Mouse (Mus musculus): Measurements from ENCODE around the gene Snap47. TPM values are rescaled to one million over a fixed set of nuclear protein-coding genes. Genes with fewer than 3 reads are reported as not detected.
"Not testable (repeated sequence)": the region's sequence is repeated elsewhere in the genome, so short reads cannot be mapped to it uniquely, and the experiment has no call there.

Gene Snap47
- polyA plus RNA-seq, 1 experiment from 2014 or later, result 352 TPM

- H3K36me3 ChIP-seq, result no peaks in the 10 kb centered on the region
- H3K4me2 ChIP-seq (replicated peaks), result no peak overlapping the region
- H3K27ac ChIP-seq, result no peak overlapping the region
- H3K9ac ChIP-seq (replicated peaks), result no peak overlapping the region
- H3K27me3 ChIP-seq, result no peaks in the 10 kb centered on the region
- ATAC-seq, result no peak
- no peaks in the 10 kb centered on the region for H3K9me3 ChIP-seq
- WGBS, result 65% methylated on average over 4 of the region's 4 CpGs
- H3K4me3 ChIP-seq (replicated peaks), result no peak overlapping the region
- H3K4me1 ChIP-seq (replicated peaks), result peaks cover 5% of the 10 kb centered on the region; the same call in 1 of the 2 replicates
These were observed 61.4 kb downstream of the Snap47 start for GRCm38 (mm10) chr11:59389617-59390016.

- H3K9me3 ChIP-seq, result no peaks in the 10 kb centered on the region
- H3K27ac ChIP-seq, result no peak overlapping the region
- no peaks in the 10 kb centered on the region for H3K27me3 ChIP-seq
- ATAC-seq, result no peak
- no peaks in the 10 kb centered on the region for H3K36me3 ChIP-seq
- WGBS, result 90% methylated on average over 4 of the region's 4 CpGs
- H3K4me3 ChIP-seq (replicated peaks), result no peak overlapping the region
- H3K4me1 ChIP-seq (replicated peaks), result peaks cover 5% of the 10 kb centered on the region; the same call in 1 of the 2 replicates
- H3K9ac ChIP-seq (replicated peaks), result no peak overlapping the region
- no peak overlapping the region for H3K4me2 ChIP-seq (replicated peaks)
These were observed 62.2 kb downstream of the Snap47 start for GRCm38 (mm10) chr11:59388806-59389205.

- no peak for ATAC-seq
These were observed 63.5 kb downstream of the Snap47 start for GRCm38 (mm10) chr11:59387471-59387870.

DNA sequence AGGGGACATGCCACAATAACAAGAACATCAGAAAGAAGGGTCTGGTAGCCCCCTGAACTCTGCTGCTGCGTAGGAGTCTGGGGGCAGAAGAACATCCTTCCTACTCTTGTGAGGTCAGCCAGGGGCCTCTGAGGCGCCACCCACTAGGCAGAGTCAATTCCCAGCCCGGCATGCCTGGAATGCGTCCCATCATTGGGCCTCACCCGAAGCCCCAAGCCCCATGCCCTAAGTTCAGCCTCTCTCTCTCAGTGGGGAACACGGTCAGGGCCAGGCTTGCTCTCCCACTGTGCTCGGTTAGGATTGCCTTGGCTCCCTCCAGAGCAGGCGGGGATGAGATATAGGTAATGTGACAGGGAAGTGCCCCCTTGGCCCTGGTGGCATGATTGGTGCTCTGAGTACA lies 65.9 kb downstream of the Snap47 start:
- H3K9me3 ChIP-seq, result no peaks in the 10 kb centered on the region
- no peak for ATAC-seq
- WGBS, result 15% methylated on average over 8 of the region's 8 CpGs
- no peak overlapping the region for H3K27ac ChIP-seq
- H3K9ac ChIP-seq (replicated peaks), result no peak overlapping the region
- no peaks in the 10 kb centered on the region for H3K36me3 ChIP-seq
- no peak overlapping the region for H3K4me2 ChIP-seq (replicated peaks)
- H3K27me3 ChIP-seq, result no peaks in the 10 kb centered on the region
- no peaks in the 10 kb centered on the region for H3K4me1 ChIP-seq (replicated peaks)
- H3K4me3 ChIP-seq (replicated peaks), result no peak overlapping the region

More at GRCm38 (mm10) chr11:59387471-59387870, 63.5 kb downstream of the Snap47 start:
- Histone ChIP-seq H3K4me3 (replicated peaks) (no peak overlapping the region), H3K9me3 (no peaks in the 10 kb centered on the region), H3K36me3 (no peaks in the 10 kb centered on the region), H3K4me1 (replicated peaks) (peaks cover 5% of the 10 kb centered on the region; the same call in 1 of the 2 replicates), H3K4me2 (replicated peaks) (no peak overlapping the region), H3K27ac (no peak overlapping the region), H3K9ac (replicated peaks) (no peak overlapping the region), H3K27me3 (no peaks in the 10 kb centered on the region)
- WGBS, result 63% methylated on average over 4 of the region's 4 CpGs

GRCm38 (mm10) chr11:59384441-59384959 lies 66.5 kb downstream of the Snap47 start:
- Histone ChIP-seq H3K4me1 (replicated peaks) (no peaks in the 10 kb centered on the region), H3K27ac (no peak overlapping the region), H3K36me3 (no peaks in the 10 kb centered on the region), H3K9ac (replicated peaks) (no peak overlapping the region), H3K9me3 (no peaks in the 10 kb centered on the region), H3K4me2 (replicated peaks) (no peak overlapping the region), H3K4me3 (replicated peaks) (no peak overlapping the region), H3K27me3 (no peaks in the 10 kb centered on the region)
- WGBS, result 57% methylated on average over 7 of the region's 7 CpGs
- no peak for ATAC-seq

DNA sequence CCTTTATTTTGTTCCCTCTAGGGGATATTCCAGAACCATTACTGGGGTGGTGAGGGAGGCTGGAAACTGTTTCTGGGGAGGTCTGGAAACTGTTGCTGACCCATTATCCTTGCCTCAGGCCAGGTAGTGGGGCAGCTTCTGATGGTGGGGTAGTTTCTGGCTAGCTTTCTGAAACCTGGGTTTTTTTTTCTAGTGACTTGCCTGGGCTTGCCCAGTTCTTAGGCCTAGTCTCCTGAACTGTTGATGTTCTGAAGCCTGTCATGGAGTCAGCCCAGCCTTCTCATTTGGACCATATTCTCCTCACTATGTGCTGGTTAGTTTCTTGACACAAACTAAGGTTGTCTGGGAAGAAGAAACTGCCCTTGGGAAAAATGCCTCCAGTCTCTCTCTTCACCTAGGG lies 71.4 kb downstream of the Snap47 start:
- no peak for ATAC-seq
- Histone ChIP-seq H3K4me1 (replicated peaks) (no peaks in the 10 kb centered on the region), H3K4me3 (replicated peaks) (no peak overlapping the region), H3K9ac (replicated peaks) (no peak overlapping the region), H3K36me3 (no peaks in the 10 kb centered on the region), H3K27me3 (no peaks in the 10 kb centered on the region), H3K9me3 (no peaks in the 10 kb centered on the region), H3K4me2 (replicated peaks) (no peak overlapping the region), H3K27ac (no peak overlapping the region)

DNA sequence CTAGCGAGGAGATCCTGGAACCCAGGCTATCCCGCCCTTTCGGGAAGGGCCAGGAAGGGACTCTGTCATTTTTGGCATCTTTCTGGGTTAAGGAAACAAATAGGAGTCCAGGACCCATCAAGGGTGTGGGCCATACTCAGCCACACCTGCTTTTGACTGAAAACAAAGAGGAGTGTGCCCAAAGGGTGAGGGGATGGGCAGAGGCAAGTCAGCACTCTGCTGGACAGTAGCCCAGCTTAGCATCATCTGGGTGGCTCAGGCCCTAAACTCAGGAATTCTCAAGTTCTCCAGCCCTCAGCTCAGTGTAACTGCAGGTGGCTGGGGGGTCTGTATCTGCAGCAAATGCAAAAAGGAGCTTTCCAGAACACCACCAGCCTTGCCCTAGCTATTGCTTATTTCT lies 73.0 kb downstream of the Snap47 start:
- Histone ChIP-seq H3K27me3 (no peaks in the 10 kb centered on the region), H3K4me1 (replicated peaks) (no peaks in the 10 kb centered on the region), H3K4me2 (replicated peaks) (no peak overlapping the region), H3K27ac (no peak overlapping the region), H3K9ac (replicated peaks) (no peak overlapping the region), H3K9me3 (no peaks in the 10 kb centered on the region), H3K36me3 (no peaks in the 10 kb centered on the region), H3K4me3 (replicated peaks) (no peak overlapping the region)
- no peak for ATAC-seq
- WGBS, result 92% methylated on average over 3 of the region's 3 CpGs

GRCm38 (mm10) chr11:59375475-59375874 lies 75.5 kb downstream of the Snap47 start, which contains the start of gene Prss38:
Gene Prss38 (minus strand): TSS chr11:59375657.
- no peak within 1 kb of the TSS for H3K4me3 ChIP-seq (replicated peaks)
- ATAC-seq, result no peak
- no peaks in the 10 kb centered on the region for H3K4me1 ChIP-seq (replicated peaks)
- H3K9me3 ChIP-seq, result no peaks in the 10 kb centered on the region
- H3K36me3 ChIP-seq, result no peaks in the 10 kb centered on the region
- H3K4me2 ChIP-seq (replicated peaks), result no peak within 1 kb of the TSS
- WGBS, result 82% methylated on average over 16 of the region's 16 CpGs
- no peak within 1 kb of the TSS for H3K27ac ChIP-seq
- no peaks in the 10 kb centered on the region for H3K27me3 ChIP-seq
- no peak within 1 kb of the TSS for H3K9ac ChIP-seq (replicated peaks)

DNA sequence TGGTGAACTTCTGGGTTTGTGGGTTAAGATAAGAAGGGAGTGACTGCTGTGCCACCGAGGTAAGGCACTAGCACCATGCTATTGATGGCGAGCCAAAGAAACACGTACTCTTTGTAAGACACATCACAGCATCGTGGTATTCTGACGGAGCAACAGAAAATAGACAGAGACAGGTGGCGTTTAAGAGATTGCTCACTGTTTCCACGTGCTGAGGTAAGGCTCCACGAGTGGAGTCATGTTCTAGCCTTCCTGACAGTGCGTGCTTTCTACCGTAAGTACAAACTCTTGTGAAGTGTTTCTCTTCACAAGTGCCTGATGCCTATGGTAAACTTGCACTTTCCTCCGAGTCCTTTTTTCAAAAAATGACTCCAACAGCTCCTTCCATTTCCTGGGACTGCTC lies 81.1 kb downstream of the Snap47 start:
- H3K4me2 ChIP-seq (replicated peaks), result no peak overlapping the region
- H3K4me3 ChIP-seq (replicated peaks), result no peak overlapping the region
- no peaks in the 10 kb centered on the region for H3K9me3 ChIP-seq
- WGBS, result 87% methylated on average over 11 of the region's 11 CpGs
- H3K9ac ChIP-seq (replicated peaks), result no peak overlapping the region
- H3K27me3 ChIP-seq, result no peaks in the 10 kb centered on the region; the same call in 1 of the 2 replicates
- ATAC-seq, result no peak
- H3K36me3 ChIP-seq, result no peaks in the 10 kb centered on the region
- H3K4me1 ChIP-seq (replicated peaks), result peaks cover 11% of the 10 kb centered on the region; the same call in 1 of the 2 replicates
- no peak overlapping the region for H3K27ac ChIP-seq

DNA sequence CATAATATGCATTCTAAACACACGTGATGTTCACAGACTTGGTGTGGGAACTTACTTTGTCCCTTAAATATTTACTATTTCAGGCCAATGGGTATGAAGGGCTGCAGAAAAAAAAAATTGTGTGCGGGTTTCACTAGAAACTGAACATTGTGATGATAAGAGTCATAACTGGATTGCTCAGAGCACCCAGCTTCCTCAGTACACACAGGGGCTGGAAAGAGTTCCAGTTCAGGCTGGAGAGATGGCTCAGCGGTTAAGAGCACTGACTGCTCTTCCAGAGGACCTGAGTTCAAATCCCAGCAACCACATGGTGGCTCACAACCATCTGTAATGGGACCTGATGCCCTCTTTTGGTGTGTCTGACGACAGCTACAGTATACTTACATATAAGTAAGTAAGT lies 83.0 kb downstream of the Snap47 start:
- peaks cover 11% of the 10 kb centered on the region; the same call in 1 of the 2 replicates for H3K4me1 ChIP-seq (replicated peaks)
- not testable (repeated sequence) for ATAC-seq; H3K27ac ChIP-seq; H3K27me3 ChIP-seq; H3K9me3 ChIP-seq; H3K4me2 ChIP-seq (replicated peaks); H3K4me3 ChIP-seq (replicated peaks); H3K9ac ChIP-seq (replicated peaks); H3K36me3 ChIP-seq
- 87% methylated on average over 4 of the region's 4 CpGs for WGBS

DNA sequence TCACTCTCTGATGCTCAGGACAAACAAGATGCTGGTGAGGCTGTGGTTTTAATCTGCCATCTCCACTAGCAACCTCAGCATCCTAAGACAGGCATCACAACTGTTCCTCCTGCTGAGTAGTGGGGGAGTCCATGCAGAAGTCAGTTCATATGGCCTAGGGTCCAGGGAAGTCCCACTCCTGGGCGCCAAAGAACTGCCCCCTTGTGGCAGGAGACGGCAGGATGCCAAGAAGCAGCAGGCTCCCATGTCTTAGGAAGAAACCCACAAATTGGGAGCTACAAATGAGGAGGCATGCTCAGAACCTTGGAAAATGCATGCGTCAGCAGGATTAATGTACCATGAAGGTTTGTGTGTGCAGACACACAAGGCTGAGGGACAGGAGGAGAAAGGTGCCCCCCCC lies 84.4 kb downstream of the Snap47 start:
- Histone ChIP-seq H3K27ac (no peak overlapping the region), H3K36me3 (no peaks in the 10 kb centered on the region), H3K27me3 (peaks cover 3% of the 10 kb centered on the region; the same call in 1 of the 2 replicates), H3K9me3 (no peaks in the 10 kb centered on the region), H3K4me1 (replicated peaks) (peaks cover 11% of the 10 kb centered on the region; the same call in 1 of the 2 replicates), H3K4me2 (replicated peaks) (no peak overlapping the region), H3K4me3 (replicated peaks) (no peak overlapping the region), H3K9ac (replicated peaks) (no peak overlapping the region)
- no peak for ATAC-seq
- WGBS, result 28% methylated on average over 3 of the region's 3 CpGs

DNA sequence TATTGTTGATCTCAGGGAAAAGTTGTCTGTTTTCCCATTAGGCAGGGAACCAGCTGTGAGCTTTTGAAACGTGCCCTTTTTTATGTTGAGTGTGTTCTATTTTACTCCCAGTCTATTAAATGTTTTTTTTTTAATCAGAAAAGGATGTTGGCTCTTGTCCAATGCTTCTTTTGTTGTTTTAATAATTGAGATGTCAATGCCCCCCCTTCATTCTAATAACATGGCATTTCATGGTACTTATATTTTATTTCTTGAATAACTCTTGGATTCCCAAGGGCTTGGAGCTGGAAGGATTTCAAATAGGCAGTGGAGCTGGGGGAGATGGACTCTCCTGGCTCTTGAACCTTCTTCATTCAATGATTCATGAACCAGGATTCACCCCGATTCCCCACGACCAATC lies 85.0 kb downstream of the Snap47 start:
- WGBS, result 55% methylated on average over 3 of the region's 3 CpGs
- Histone ChIP-seq H3K27me3 (peaks cover 3% of the 10 kb centered on the region; the same call in 1 of the 2 replicates), H3K9me3 (no peaks in the 10 kb centered on the region), H3K9ac (replicated peaks) (no peak overlapping the region), H3K27ac (no peak overlapping the region), H3K4me1 (replicated peaks) (peaks cover 11% of the 10 kb centered on the region; the same call in 1 of the 2 replicates), H3K36me3 (no peaks in the 10 kb centered on the region), H3K4me2 (replicated peaks) (no peak overlapping the region), H3K4me3 (replicated peaks) (no peak overlapping the region)
- ATAC-seq, result no peak

DNA sequence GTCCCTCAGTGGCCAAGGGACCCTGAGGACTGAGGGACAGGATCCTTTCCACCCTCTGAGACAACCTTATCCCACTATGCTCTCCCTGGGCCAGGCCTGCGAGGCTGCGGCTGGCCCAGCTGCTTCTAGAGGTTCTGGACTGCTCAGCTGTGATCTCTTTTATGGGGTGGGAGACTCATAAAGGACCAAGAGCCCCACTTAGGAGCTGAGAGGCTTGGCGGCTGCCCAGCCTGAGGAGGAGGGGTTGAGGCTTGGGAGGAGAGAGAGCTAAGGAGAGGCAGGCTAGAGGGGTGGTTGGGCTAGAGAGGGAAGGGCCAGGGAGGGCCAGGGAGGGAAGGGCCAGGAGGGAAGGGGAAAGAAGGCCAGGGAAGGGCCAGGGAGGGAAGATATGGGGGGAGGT lies 86.6 kb downstream of the Snap47 start:
- Histone ChIP-seq H3K27me3 (peaks cover 3% of the 10 kb centered on the region; the same call in 1 of the 2 replicates), H3K4me3 (replicated peaks) (no peak overlapping the region), H3K9ac (replicated peaks) (no peak overlapping the region), H3K4me1 (replicated peaks) (peaks cover 11% of the 10 kb centered on the region; the same call in 1 of the 2 replicates), H3K9me3 (no peaks in the 10 kb centered on the region), H3K4me2 (replicated peaks) (no peak overlapping the region), H3K27ac (no peak overlapping the region), H3K36me3 (no peaks in the 10 kb centered on the region)
- ATAC-seq, result no peak
- 48% methylated on average over 3 of the region's 3 CpGs for WGBS
